Mouse (Mus musculus) megakaryocyte, embryonic 14.5 days (primary cell): ENCODE data around the gene Mttp.

Source experiments
- FLI1 ChIP-seq: IDR thresholded peaks from 2 replicates; pipeline ENCODE4 v1.6.1; 2012; ENCODE audit warnings: low read length, inconsistent platforms, mixed read lengths
- GATA1 ChIP-seq: IDR thresholded peaks from 3 replicates; pipeline ENCODE4 v1.6.1; 2012; ENCODE audit warnings: mixed read lengths, low read length, inconsistent platforms, borderline replicate concordance

- TF ChIP-seq FLI1 (no peak), GATA1 (no peak)
Observed at GRCm38 (mm10) chr3:138056976-138057375, 87.8 kb downstream of the Mttp start.
